Mouse (Mus musculus) liver, embryonic 14.5 days (tissue): ENCODE results near the gene Hopx. TPM values are rescaled to one million over a fixed set of nuclear protein-coding genes. Genes with fewer than 3 reads are reported as not detected.

Experiments used
- ATAC-seq: fragments of 200-750 bp; cut with Nextera tagmentation; 2 replicates; pipeline ENCODE4 v1.8.0; 2017; ENCODE audit warnings: moderate number of reproducible peaks, mild to moderate bottlenecking, moderate library complexity; ENCODE audit not compliant: insufficient read depth
- DNase-seq, 3 experiments: peaks; one replicate each; pipeline ENCODE4 v3.0.0-alpha.2; 2012 to 2013; ENCODE audit warnings: low read depth in 3 of 3, low spot score in 3 of 3
- H3K27ac ChIP-seq: fragments of 300-500 bp; sonication (generic); 2 replicates; pipeline ENCODE4 v1.5.1; 2014; ENCODE audit warnings: moderate library complexity, mild to moderate bottlenecking, control low read depth, inconsistent platforms
- H3K27me3 ChIP-seq: fragments of 300-500 bp; sonication (generic); 2 replicates; pipeline ENCODE4 v1.6.1; 2014; ENCODE audit warnings: mild to moderate bottlenecking, low read length, moderate library complexity; ENCODE audit not compliant: control insufficient read depth, insufficient read depth
- H3K36me3 ChIP-seq: fragments of 300-500 bp; sonication (generic); replicated peaks from 2 replicates; pipeline ENCODE4 v1.6.1; 2014; ENCODE audit warnings: low read depth; ENCODE audit not compliant: control insufficient read depth, insufficient read depth
- H3K4me1 ChIP-seq, 2 experiments: fragments of 200-500 bp in 1 of 2; fragments of 300-500 bp in 1 of 2; sonication (generic) in 1 of 2; replicated peaks; 2 replicates each; pipeline ENCODE4 v1.6.1; 2012 to 2014; ENCODE audit warnings: antibody characterized with exemption in 1 of 2, inconsistent platforms in 1 of 2, low read length in 1 of 2; ENCODE audit not compliant: control insufficient read depth in 2 of 2, insufficient read depth in 2 of 2
- H3K4me2 ChIP-seq: fragments of 300-500 bp; sonication (generic); 2 replicates; pipeline ENCODE4 v1.6.1; 2014; ENCODE audit warnings: low read depth, mild to moderate bottlenecking, control low read depth, moderate library complexity
- H3K4me3 ChIP-seq, 2 experiments: fragments of 200-500 bp in 1 of 2; fragments of 300-500 bp in 1 of 2; sonication (generic) in 1 of 2; 2 replicates each; pipeline ENCODE4 v1.5.1; 2012 to 2014; ENCODE audit warnings: low read depth in 2 of 2, low read length in 2 of 2, mild to moderate bottlenecking in 2 of 2, control low read depth in 1 of 2, inconsistent platforms in 1 of 2, moderate library complexity in 1 of 2; ENCODE audit not compliant: insufficient read depth in 1 of 2
- H3K9ac ChIP-seq: fragments of 300-500 bp; sonication (generic); replicated peaks from 2 replicates; pipeline ENCODE4 v1.6.1; 2014; ENCODE audit warnings: mild to moderate bottlenecking, control low read depth, moderate library complexity
- H3K9me3 ChIP-seq: fragments of 300-500 bp; sonication (generic); 2 replicates; pipeline ENCODE4 v1.6.1; 2016; ENCODE audit warnings: low read length, mixed read lengths; ENCODE audit not compliant: control insufficient read depth
- CTCF ChIP-seq: IDR thresholded peaks from 2 replicates; pipeline ENCODE4 v1.5.1; 2016; ENCODE audit warnings: antibody characterized with exemption, low read depth, control low read depth
- EP300 ChIP-seq: IDR thresholded peaks from 2 replicates; pipeline ENCODE4 v1.6.1; 2016; ENCODE audit warnings: antibody characterized with exemption, low read depth
- WGBS: fragments of 180-500 bp; shearing (Covaris S2); extraction: QIAGEN DNeasy Blood & Tissue Kit; methylation state at CpG from one replicate; pipeline ENCODE4 v1.1.7; 2014; ENCODE audit not compliant: insufficient replicate concordance; 5-methylcytosine and 5-hydroxymethylcytosine counted together
- polyA plus RNA-seq, 2 experiments: library from polyadenylated mRNA; depleted of rRNA in 1 of 2; stranded (reverse) in 1 of 2; unstranded in 1 of 2; fragments of >200 nt; fragmentation: Nextera tagmentation in 1 of 2; extraction: Ambion mirVana in 1 of 2; gene quantifications; 2 replicates each; pipeline versions ENCODE4 v1.2.1 to v1.2.3; 2012 to 2014

Hopx gene
- polyA plus RNA-seq, 2 experiments, result 0.19 to 0.74 TPM

- Histone ChIP-seq H3K27ac (no peak overlapping the region), H3K4me2 (no peak overlapping the region), H3K27me3 (no peaks in the 10 kb centered on the region), H3K36me3 (no peaks in the 10 kb centered on the region), H3K9ac (no peak overlapping the region), H3K9me3 (no peaks in the 10 kb centered on the region), H3K4me1 (no peaks in the 10 kb centered on the region), H3K4me3 (no peak overlapping the region)
- DNase-seq (no peak), ATAC-seq (no peak)
- TF ChIP-seq EP300 (no peak), CTCF (no peak)
- 72% methylated on average over 12 of the region's 12 CpGs for WGBS
Measured at GRCm38 (mm10) chr5:77056881-77057440, 58.0 kb downstream of the Hopx start.

- 75% methylated on average over 5 of the region's 5 CpGs for WGBS
- Histone ChIP-seq H3K4me2 (no peak overlapping the region), H3K4me3 (no peak overlapping the region), H3K36me3 (no peaks in the 10 kb centered on the region), H3K4me1 (no peaks in the 10 kb centered on the region), H3K9ac (no peak overlapping the region), H3K27ac (no peak overlapping the region), H3K9me3 (no peaks in the 10 kb centered on the region), H3K27me3 (no peaks in the 10 kb centered on the region)
- no peak for TF ChIP-seq EP300
- no peak for TF ChIP-seq CTCF
- DNase-seq (no peak), ATAC-seq (no peak)
Measured at GRCm38 (mm10) chr5:77052616-77053015, 62.3 kb downstream of the Hopx start.

GRCm38 (mm10) chr5:77044362-77044761, 70.6 kb downstream of the Hopx start:
- TF ChIP-seq EP300 (no peak), CTCF (no peak)
- no peak overlapping the region for H3K27ac ChIP-seq
- no peak overlapping the region for H3K9ac ChIP-seq
- ATAC-seq, result no peak
- no peaks in the 10 kb centered on the region for H3K9me3 ChIP-seq
- DNase-seq, result no peak
- 22% methylated on average over 5 of the region's 5 CpGs for WGBS
- H3K4me3 ChIP-seq, result no peak overlapping the region
- no peaks in the 10 kb centered on the region for H3K27me3 ChIP-seq
- no peak overlapping the region for H3K4me2 ChIP-seq
- H3K4me1 ChIP-seq, result peaks cover 0 to 3% of the 10 kb centered on the region in 2 experiments; a peak in 2 of 4 replicates
- no peaks in the 10 kb centered on the region for H3K36me3 ChIP-seq

- no peak overlapping the region for H3K27ac ChIP-seq
- no peaks in the 10 kb centered on the region for H3K36me3 ChIP-seq
- peaks cover 3 to 8% of the 10 kb centered on the region in 2 experiments; a peak in 2 of 4 replicates for H3K4me1 ChIP-seq
- H3K9me3 ChIP-seq, result no peaks in the 10 kb centered on the region
- ATAC-seq, result no peak
- H3K4me2 ChIP-seq, result no peak overlapping the region
- DNase-seq, result no peak
- H3K9ac ChIP-seq, result no peak overlapping the region
- no peaks in the 10 kb centered on the region for H3K27me3 ChIP-seq
- H3K4me3 ChIP-seq, result no peak overlapping the region
- TF ChIP-seq EP300, result peak; percentile 50; the same call in 1 of the 2 replicates
- no peak for TF ChIP-seq CTCF
Measured at GRCm38 (mm10) chr5:77039391-77039790, 75.5 kb downstream of the Hopx start.

- WGBS, result 82% methylated on average over 10 of the region's 10 CpGs
- Histone ChIP-seq H3K9me3 (no peaks in the 10 kb centered on the region), H3K4me3 (no peak overlapping the region), H3K36me3 (no peaks in the 10 kb centered on the region), H3K27me3 (no peaks in the 10 kb centered on the region), H3K4me2 (no peak overlapping the region), H3K9ac (no peak overlapping the region), H3K27ac (no peak overlapping the region), H3K4me1 (peaks cover 3 to 8% of the 10 kb centered on the region in 2 experiments; a peak in 2 of 4 replicates)
- TF ChIP-seq CTCF, result 0 out of 2 replicates have a peak, but pooled peaks have one; percentile 11
- TF ChIP-seq EP300, result no peak
- DNase-seq (no peak), ATAC-seq (no peak)
Measured at GRCm38 (mm10) chr5:77038451-77038850, 76.5 kb downstream of the Hopx start.

Other genes starting within 250 kb of the Hopx start
- 4.4 and 6.7 TPM in 2 replicates for gene Aasdh, start 209.6 kb downstream of the Hopx start, polyA plus RNA-seq (2012; rRNA removed)
- gene Aasdh, start 209.6 kb downstream of the Hopx start, polyA plus RNA-seq (2014; fragmentation: Nextera tagmentation; extraction: Ambion mirVana), result 5.2 and 5.3 TPM in 2 replicates
- 51.6 and 78.7 TPM in 2 replicates for gene Paics, start 163.8 kb downstream of the Hopx start, polyA plus RNA-seq (2012; rRNA removed)
- 172 and 185 TPM in 2 replicates for gene Paics, start 163.8 kb downstream of the Hopx start, polyA plus RNA-seq (2014; fragmentation: Nextera tagmentation; extraction: Ambion mirVana)
- gene Ppat, start 163.5 kb downstream of the Hopx start, polyA plus RNA-seq (2012; rRNA removed), result 9.7 and 15.3 TPM in 2 replicates
- gene Ppat, start 163.5 kb downstream of the Hopx start, polyA plus RNA-seq (2014; fragmentation: Nextera tagmentation; extraction: Ambion mirVana), result 29.2 and 32.6 TPM in 2 replicates
- gene Srp72, start 140.4 kb downstream of the Hopx start, polyA plus RNA-seq (2012; rRNA removed), result 23.7 and 32.3 TPM in 2 replicates
- gene Srp72, start 140.4 kb downstream of the Hopx start, polyA plus RNA-seq (2014; fragmentation: Nextera tagmentation; extraction: Ambion mirVana), result 44.8 and 45.5 TPM in 2 replicates
- gene Arl9, start 111.1 kb downstream of the Hopx start, polyA plus RNA-seq (2012; rRNA removed), result 0.38 and 0.40 TPM in 2 replicates
- gene Arl9, start 111.1 kb downstream of the Hopx start, polyA plus RNA-seq (2014; fragmentation: Nextera tagmentation; extraction: Ambion mirVana), result not detected in 2 replicates
- gene Thegl, start 99.1 kb downstream of the Hopx start, polyA plus RNA-seq (2012; rRNA removed), result 0.18 and 0.24 TPM in 2 replicates
- 0.33 and 0.43 TPM in 2 replicates for gene Thegl, start 99.1 kb downstream of the Hopx start, polyA plus RNA-seq (2014; fragmentation: Nextera tagmentation; extraction: Ambion mirVana)
- 0.07 TPM in 1 of 2 replicates, not detected in the other for gene Spink2, start 96.3 kb upstream of the Hopx start, polyA plus RNA-seq (2012; rRNA removed)
- not detected in 2 replicates for gene Spink2, start 96.3 kb upstream of the Hopx start, polyA plus RNA-seq (2014; fragmentation: Nextera tagmentation; extraction: Ambion mirVana)
- 2.6 and 3.5 TPM in 2 replicates for gene Rest, start 150.4 kb upstream of the Hopx start, polyA plus RNA-seq (2012; rRNA removed)
- 6.6 and 6.8 TPM in 2 replicates for gene Rest, start 150.4 kb upstream of the Hopx start, polyA plus RNA-seq (2014; fragmentation: Nextera tagmentation; extraction: Ambion mirVana)
- gene Noa1, start 195.0 kb upstream of the Hopx start, polyA plus RNA-seq (2012; rRNA removed), result 9.3 and 11.4 TPM in 2 replicates
- 14.0 and 16.1 TPM in 2 replicates for gene Noa1, start 195.0 kb upstream of the Hopx start, polyA plus RNA-seq (2014; fragmentation: Nextera tagmentation; extraction: Ambion mirVana)
- gene Polr2b, start 195.0 kb upstream of the Hopx start, polyA plus RNA-seq (2012; rRNA removed), result 15.0 and 25.7 TPM in 2 replicates
- 33.6 and 34.8 TPM in 2 replicates for gene Polr2b, start 195.0 kb upstream of the Hopx start, polyA plus RNA-seq (2014; fragmentation: Nextera tagmentation; extraction: Ambion mirVana)